Mouse (Mus musculus) gastrocnemius, postnatal 25 days (tissue): ENCODE results near the gene Fryl. TPM values are rescaled to one million over a fixed set of nuclear protein-coding genes. Genes with fewer than 3 reads are reported as not detected.

ENCODE experiments used
- DNase-seq: peaks from one replicate; pipeline ENCODE4 v3.0.0; 2022
- total RNA-seq, 2 experiments: library from RNA; stranded (reverse); gene quantifications; 1 replicate in 1 of 2; 2 replicates in 1 of 2; pipeline ENCODE4 v1.2.3; 2021

The Fryl gene
- total RNA-seq, 2 experiments from 2014 or later, result 14.6 to 15.2 TPM

GRCm38 (mm10) chr5:73194083-73194570, 62.3 kb downstream of the Fryl start:
- no peak for DNase-seq

DNA sequence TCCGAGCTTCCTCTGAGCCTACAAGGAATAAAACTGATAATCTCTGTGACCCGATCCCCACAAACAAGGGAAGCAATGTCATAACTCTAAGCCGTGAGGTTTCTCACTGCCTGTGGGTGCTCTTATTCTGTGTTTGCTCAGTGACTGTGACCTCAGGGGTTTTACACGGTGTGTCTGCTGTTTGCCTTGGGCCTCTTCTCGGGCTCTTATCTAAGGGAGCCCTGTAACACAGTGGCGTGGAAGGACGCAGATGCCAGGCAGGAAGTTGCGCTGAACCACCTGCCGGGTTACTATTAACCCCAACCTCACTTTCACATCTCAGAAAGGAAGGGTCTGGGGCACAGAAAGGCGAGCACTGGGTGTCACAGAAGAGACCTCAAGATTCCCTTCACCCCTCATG, 62.8 kb downstream of the Fryl start:
- DNase-seq, result no peak

DNA sequence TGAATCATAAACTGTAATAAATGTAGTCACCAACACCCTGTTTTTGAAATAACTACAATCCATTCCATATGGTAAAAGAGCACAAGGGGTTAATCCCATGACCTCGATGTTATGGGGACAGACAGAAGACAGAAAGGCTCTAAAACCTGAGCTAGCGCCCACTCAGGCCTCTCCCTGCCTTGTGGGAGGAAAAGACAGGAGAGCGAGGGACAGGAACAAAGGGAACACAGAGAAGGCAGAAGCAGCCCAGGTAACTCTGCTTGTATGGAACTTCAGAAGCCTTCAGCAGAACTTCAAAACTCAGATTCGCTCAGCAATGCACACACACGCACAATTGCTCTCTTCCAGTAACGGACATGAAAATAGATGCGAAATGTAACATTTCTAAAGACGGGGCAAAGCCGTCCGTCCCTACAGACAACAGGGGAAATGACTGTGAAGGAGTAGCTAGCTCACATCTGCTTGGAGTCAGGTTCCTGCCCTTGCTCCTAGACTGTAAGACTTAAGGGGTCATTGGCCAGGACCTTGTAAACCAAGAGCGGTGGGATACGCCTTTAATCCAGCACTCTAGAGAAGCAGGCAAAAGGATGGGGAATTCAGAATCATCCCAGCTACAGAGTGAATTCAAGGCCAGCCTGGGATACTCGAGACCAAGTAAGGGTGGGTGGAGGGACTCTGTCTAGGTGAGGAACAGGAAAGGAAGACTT, 63.4 kb downstream of the Fryl start:
- DNase-seq, result no peak

DNA sequence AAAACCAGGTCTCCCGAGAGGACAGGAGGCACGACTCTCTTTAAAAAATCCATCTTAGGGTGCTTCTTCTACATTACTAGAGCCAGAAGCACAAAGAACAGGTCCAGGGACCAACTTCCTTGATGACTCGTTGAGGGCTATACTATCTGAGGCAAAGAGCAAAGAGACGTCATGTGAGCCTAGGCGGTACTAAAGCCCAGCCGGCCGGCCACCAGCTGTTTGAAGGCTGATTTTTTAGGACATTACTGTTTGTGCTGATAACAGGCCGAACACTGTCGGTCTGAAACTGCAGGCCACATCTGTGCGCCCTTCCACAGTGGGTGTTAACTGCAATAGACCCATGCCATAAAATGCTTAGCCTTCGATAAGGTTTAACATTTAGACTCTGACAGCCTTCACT, 64.7 kb downstream of the Fryl start:
- no peak for DNase-seq

DNA sequence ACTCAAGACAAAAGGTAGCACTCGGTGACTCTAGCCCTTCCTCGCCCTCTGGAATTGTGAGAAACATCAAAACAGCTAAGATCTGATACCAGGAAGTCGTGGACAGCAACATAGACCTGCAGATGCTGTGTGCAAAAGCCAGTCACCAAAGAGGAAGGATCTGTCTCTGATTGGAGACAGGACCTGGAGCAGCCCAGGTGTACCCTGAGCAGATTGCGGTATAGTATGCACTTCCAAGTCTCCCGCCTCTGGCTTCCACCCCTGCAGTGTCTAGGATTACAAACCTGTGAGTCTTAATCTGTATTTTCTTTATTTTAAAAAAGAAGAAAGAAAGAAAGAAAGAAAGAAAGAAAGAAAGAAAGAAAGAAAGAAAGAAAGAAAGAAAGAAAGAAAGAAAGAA, 66.3 kb downstream of the Fryl start:
- no peak for DNase-seq

DNA sequence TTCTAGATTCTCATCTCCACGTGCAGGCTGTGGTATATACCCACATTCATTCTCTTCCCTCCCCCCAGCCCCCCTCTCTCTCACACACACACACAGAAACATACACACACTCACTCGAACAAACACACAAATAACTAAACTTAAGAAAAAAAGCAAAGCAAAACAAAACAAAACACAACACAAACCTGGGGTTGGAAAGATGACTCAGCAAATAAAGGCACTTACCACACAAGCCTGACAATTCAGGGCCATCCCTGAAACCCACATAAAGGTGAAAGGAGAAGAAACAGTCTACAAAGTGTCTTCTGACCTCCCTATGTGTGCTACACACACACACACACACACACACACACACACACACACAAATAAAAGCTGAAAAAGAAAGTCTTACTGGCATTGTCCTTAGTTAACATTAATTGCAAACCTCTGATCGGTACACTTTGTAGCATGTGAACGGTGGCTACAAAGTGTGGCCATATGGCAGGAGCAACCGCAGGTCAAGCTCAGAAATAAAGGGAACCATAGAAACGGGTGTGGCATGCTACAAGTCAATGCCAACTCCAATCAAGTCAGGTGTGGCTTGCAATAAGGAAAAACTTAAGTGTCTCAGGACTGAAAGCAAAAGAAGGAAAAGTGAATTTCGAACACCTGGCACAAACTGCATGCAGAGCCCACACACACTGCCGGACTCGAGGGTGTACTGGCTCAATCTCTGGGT, 66.8 kb downstream of the Fryl start:
- no peak for DNase-seq

DNA sequence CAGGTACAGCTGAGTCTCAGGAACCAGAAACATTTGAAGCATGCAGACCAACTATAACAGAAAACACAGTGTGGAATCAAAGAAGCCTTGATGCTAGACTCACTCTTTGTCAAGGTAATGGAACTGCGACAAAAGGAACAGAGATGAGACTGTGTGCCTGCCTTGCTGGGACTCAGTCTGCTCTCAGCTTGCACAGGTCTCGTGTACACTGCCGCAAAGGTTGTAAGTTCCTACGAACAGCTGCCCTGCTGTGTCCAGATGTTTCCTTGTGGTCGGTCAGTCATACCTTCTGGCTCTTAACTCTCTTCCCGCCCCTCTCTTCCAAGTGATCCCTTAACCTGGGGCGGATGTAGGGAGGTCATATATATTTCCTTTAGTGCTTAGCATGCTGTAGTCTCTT, 67.8 kb downstream of the Fryl start:
- no peak for DNase-seq

- no peak for DNase-seq
Measured at GRCm38 (mm10) chr5:73188164-73188563, 68.3 kb downstream of the Fryl start.

GRCm38 (mm10) chr5:73186912-73187311, 69.5 kb downstream of the Fryl start:
- no peak for DNase-seq

- DNase-seq, result no peak
Measured at GRCm38 (mm10) chr5:73185424-73185823, 71.0 kb downstream of the Fryl start.

DNA sequence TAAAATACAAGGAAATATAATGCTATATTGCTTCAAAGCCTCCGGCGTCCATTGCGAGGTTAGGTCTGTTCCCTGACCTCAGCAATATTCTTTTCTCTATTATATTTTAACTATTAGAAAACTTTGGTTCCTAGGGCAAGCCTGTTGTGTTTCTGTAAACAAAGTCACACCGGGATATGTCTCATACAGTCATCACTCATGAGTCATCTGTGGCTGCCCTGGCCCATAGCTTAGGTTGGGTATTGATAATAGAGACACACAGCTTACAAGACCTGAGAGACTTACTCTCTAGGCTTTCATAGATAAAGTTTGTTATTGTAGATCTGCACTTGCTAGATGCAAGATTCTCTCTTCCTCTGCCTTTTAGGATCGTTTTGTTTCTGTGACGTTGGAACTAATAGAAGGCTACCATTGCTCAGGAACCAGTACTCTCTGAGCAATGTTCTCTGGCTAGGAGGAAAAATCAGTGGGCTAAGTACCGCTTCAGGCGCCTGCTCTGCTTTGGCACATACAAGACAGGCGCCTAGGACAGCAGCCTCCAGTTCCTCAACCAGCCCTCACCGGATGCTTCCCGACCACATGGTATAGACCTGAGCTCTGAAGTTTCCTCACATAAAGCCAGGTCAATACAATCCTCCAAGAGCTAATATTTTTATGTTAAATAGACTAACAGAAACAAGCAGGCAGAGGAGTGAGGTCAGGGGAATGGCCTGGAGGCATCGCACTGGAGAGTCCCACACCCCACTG, 73.5 kb downstream of the Fryl start:
- DNase-seq, result no peak

- DNase-seq, result no peak
Measured at GRCm38 (mm10) chr5:73182191-73182590, 74.2 kb downstream of the Fryl start.

GRCm38 (mm10) chr5:73176294-73176693, 80.1 kb downstream of the Fryl start:
- DNase-seq, result no peak

GRCm38 (mm10) chr5:73175377-73176147, 80.9 kb downstream of the Fryl start:
- no peak for DNase-seq

DNA sequence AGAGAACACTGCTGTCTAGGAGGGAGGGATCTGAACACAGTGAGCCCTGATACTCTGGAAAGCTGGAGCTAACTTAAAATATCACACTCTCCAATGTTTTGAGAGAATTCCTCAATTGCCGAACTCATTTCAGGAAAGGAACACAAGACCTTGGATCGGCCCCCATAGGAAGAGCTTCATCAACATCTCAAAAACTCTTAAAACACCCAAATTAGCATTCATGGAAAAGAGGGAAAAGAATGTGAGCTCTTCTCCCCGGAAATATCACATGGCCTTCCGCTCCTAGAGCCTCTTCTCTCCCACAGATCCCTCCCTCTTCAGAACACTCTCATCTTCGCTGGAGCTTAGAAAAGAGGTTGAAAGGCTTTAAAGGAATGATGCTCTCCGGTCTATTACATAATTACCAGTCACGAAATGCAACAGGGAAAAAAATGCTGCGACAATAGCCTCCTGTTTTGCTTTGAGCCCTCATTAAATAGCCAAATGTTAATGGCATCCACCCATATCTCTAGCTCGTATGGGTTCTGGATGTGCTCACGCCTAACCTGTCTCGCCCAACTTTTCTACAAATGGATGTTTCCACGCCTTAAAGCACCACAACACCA, 84.4 kb downstream of the Fryl start:
- no peak for DNase-seq

DNA sequence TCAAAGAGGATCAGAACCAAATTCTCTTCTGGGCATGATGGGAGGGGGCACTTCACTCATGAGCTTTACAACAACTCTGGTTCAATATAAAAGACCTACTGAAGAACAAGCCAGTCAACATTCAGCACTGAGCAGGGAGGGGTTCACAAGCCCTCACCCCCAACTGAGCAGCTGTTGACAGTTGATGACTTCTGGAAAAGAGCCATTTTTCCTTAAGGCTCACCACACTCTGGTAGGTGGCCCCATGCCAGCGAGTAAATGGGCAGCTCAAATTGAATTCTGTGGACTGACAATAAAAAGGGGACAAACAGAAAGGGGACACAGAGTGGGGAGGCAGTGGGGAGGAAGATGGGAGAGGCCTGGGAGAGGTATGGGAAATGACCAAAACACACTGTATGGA, 85.2 kb downstream of the Fryl start:
- no peak for DNase-seq

GRCm38 (mm10) chr5:73168769-73169272, 87.6 kb downstream of the Fryl start:
- peak; percentile 18 for DNase-seq

DNA sequence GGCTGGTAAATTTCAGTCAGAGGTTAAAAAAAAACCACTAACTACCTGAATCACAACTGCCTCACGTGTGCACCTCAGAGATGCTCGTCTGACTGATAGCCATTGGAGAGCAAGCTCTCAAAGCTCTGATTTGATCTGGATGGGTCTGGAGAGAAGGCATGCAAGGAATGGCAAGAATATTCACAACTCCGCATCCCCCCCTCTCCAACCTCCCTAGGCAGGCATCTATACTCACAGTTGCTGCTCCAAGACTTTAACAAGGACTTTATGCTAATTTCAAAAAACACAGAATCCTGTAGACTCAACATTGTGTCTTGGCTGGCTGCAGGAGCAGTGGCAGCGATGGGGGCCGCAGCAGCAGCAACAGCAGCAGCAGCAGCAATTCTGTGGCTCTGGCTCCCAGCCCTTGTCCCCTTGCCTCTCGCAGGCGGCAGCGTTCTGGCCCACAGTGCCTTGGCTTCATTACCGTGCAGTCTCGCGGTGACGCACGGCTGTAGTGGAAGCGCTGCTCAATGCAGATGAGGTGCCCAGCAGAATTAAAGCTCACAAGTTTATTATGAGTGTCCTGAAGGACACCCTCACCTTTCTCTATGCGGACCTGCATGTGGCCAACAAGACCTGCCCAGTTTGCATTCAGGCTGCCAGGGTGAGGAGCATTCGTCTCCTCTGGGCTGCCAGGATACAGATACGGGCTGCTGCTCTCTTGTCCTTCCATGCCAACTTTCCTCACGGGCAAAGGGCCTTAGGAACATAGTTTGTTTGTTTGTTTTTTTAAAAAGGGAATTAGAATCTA, 88.2 kb downstream of the Fryl start:
- DNase-seq, result peak; percentile 12

DNA sequence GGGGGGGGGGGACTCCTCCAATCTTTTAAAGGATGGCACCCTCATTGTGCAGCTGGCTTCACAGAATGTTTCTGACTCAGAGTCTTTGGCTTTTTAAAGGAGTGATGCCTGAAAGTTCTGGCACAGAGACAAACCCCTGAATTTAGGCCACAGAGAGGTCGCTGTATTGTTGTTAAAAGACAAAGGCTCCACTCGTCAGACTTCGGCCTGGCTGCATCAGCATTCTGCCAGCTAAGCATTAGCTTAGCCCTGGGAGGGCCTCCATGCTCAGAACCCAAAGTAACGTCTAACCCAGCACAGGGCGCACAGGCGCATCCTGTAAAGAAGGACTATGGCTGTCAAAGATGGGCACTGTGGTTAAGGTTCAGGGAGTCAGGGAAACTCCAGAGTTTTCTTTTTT, 92.4 kb downstream of the Fryl start:
- DNase-seq, result no peak

- DNase-seq, result no peak
Measured at GRCm38 (mm10) chr5:73162492-73162891, 93.9 kb downstream of the Fryl start.

GRCm38 (mm10) chr5:73160440-73160839, 96.0 kb downstream of the Fryl start:
- DNase-seq, result no peak
